Mouse (Mus musculus) kidney, postnatal 0 days (tissue): ENCODE results near the gene Tnrc6c. TPM values are rescaled to one million over a fixed set of nuclear protein-coding genes. Genes with fewer than 3 reads are reported as not detected.

Source experiments
- ATAC-seq: fragments of 200-750 bp; cut with Nextera tagmentation; replicated peaks from 2 replicates; pipeline ENCODE4 v1.8.0; 2017; ENCODE audit warnings: low read depth, moderate number of reproducible peaks, moderate TSS enrichment, moderate library complexity; ENCODE audit not compliant: low FRiP score
- DNase-seq: peaks from one replicate; pipeline ENCODE4 v3.0.0-alpha.2; 2016; ENCODE audit warnings: low spot score
- H3K27ac ChIP-seq: fragments of 300-500 bp; sonication (generic); 2 replicates; pipeline ENCODE4 v1.5.1; 2014; ENCODE audit warnings: mild to moderate bottlenecking
- H3K27me3 ChIP-seq: fragments of 300-500 bp; sonication (generic); 2 replicates; pipeline ENCODE4 v1.6.1; 2014; ENCODE audit warnings: low read length, mixed read lengths; ENCODE audit not compliant: insufficient read depth
- H3K36me3 ChIP-seq: fragments of 300-500 bp; sonication (generic); 2 replicates; pipeline ENCODE4 v1.6.1; 2014; ENCODE audit warnings: low read length, mixed read lengths; ENCODE audit not compliant: insufficient read depth
- H3K4me1 ChIP-seq: fragments of 300-500 bp; sonication (generic); replicated peaks from 2 replicates; pipeline ENCODE4 v1.6.1; 2014; ENCODE audit warnings: antibody characterized with exemption, low read length, mixed read lengths; ENCODE audit not compliant: insufficient read depth
- H3K4me2 ChIP-seq: fragments of 300-500 bp; sonication (generic); 2 replicates; pipeline ENCODE4 v1.6.1; 2014; ENCODE audit warnings: mild to moderate bottlenecking, low read length, moderate library complexity, mixed read lengths
- H3K4me3 ChIP-seq: fragments of 300-500 bp; sonication (generic); replicated peaks from 2 replicates; pipeline ENCODE4 v1.5.1; 2014; ENCODE audit warnings: low read depth, low read length
- H3K9ac ChIP-seq: fragments of 300-500 bp; sonication (generic); 2 replicates; pipeline ENCODE4 v1.6.1; 2014; ENCODE audit warnings: low read depth, low read length
- H3K9me3 ChIP-seq: fragments of 300-500 bp; sonication (generic); replicated peaks from 2 replicates; pipeline ENCODE4 v1.6.1; 2016; ENCODE audit warnings: low read length, inconsistent platforms, mixed read lengths
- CTCF ChIP-seq: IDR thresholded peaks from 2 replicates; pipeline ENCODE4 v1.5.1; 2016; ENCODE audit warnings: antibody characterized with exemption, low read depth, mild to moderate bottlenecking, moderate library complexity
- WGBS: fragments of 180-500 bp; shearing (Covaris S2); extraction: QIAGEN DNeasy Blood & Tissue Kit; methylation state at CpG from one replicate; pipeline ENCODE4 v1.1.7; 2014; 5-methylcytosine and 5-hydroxymethylcytosine counted together
- polyA plus RNA-seq: library from polyadenylated mRNA; unstranded; fragments of >200 nt; fragmentation: Nextera tagmentation; extraction: Ambion mirVana; gene quantifications from 2 replicates; pipeline ENCODE4 v1.2.1, GENCODE M21; 2015

The Tnrc6c gene
- polyA plus RNA-seq, 1 experiment from 2014 or later: 8.7 TPM

DNA sequence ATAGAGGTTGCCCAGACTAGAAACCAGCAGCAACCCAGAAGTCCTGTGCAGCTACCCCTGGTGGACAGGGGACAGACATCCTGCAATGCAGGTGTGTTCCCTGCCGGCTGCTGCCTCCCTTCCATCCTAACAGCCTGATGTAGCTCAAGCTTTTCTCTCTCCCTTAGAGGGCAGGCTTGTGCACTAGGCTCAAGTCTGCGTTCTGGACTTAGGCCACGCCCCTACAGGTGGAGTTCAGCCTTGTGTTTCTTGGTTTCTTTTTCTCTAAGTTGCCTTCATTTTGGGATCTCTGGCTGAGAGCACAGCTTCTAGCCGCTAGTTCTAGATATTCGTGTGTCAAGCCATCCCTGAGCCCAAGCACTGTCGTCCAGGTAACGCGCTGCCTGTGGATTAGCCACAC is 31.9 kb downstream of the Tnrc6c start:
- WGBS: 48% methylated on average over 8 of the region's 8 CpGs
- peak; percentile 62 for TF ChIP-seq CTCF
- Histone ChIP-seq H3K4me2 (peak overlapping the region; percentile 29; the same call in 1 of the 2 replicates), H3K27ac (peak overlapping the region; percentile 47), H3K27me3 (no peaks in the 10 kb centered on the region), H3K4me3 (no peak overlapping the region), H3K9me3 (no peaks in the 10 kb centered on the region), H3K9ac (0 out of 2 replicates have a peak overlapping the region, but pooled peaks have one; percentile 20), H3K4me1 (0 out of 2 replicates have a peak, but pooled peaks cover 7% of the 10 kb centered on the region), H3K36me3 (no peaks in the 10 kb centered on the region)
- peak; percentile 43 for DNase-seq
- ATAC-seq: peak; percentile 73

DNA sequence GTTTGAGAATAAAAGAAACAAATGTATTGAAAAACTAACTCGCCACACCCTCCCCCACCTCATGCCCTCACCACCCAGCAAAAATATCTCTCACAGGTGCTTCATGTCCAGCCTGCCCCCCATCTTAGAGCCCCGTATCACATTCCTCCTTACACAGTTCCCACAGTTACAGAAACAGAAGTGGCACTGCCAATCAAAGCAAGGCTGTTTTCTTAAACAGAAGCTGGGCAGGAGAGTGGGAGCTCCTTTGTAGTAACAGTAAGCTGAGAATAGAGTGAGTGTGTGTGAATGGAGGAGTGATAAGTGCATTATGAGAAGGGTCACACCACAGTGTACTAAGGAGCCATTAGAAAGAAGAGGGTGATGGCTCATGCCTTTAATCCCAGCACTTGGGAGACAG is 34.5 kb downstream of the Tnrc6c start:
- H3K9me3 ChIP-seq: no peaks in the 10 kb centered on the region
- DNase-seq: peak; percentile 53
- H3K27ac ChIP-seq: no peak overlapping the region
- no peak overlapping the region for H3K4me3 ChIP-seq
- ATAC-seq: no peak
- no peaks in the 10 kb centered on the region for H3K27me3 ChIP-seq
- no peaks in the 10 kb centered on the region for H3K36me3 ChIP-seq
- 0 out of 2 replicates have a peak, but pooled peaks cover 7% of the 10 kb centered on the region for H3K4me1 ChIP-seq
- 37% methylated on average over 2 of the region's 2 CpGs for WGBS
- H3K4me2 ChIP-seq: no peak overlapping the region
- TF ChIP-seq CTCF: no peak
- H3K9ac ChIP-seq: no peak overlapping the region

DNA sequence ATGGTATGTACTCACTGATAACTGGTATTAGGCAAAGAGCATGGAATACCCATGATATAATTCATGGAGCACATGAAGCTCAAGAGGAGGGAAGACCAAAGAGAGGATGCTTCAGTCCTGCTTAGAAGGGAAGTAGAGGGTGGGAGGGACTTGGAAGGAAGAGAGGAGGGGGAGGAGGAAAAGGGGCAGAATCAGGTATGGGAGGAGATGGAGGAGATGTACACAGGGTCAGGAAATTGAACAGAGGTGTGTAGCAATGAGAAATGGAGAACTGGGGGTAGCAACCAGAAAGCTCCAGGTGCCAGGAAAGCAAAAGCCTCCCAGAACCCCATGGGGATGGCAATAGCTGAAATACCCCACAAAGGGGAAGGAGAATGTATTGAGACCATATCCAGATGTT is 37.2 kb downstream of the Tnrc6c start:
- Histone ChIP-seq H3K27me3 (no peaks in the 10 kb centered on the region), H3K4me3 (no peak overlapping the region), H3K4me2 (no peak overlapping the region), H3K9ac (no peak overlapping the region), H3K36me3 (no peaks in the 10 kb centered on the region), H3K9me3 (no peaks in the 10 kb centered on the region), H3K27ac (no peak overlapping the region), H3K4me1 (0 out of 2 replicates have a peak, but pooled peaks cover 5% of the 10 kb centered on the region)
- DNase-seq (no peak), ATAC-seq (no peak)
- TF ChIP-seq CTCF: no peak

DNA sequence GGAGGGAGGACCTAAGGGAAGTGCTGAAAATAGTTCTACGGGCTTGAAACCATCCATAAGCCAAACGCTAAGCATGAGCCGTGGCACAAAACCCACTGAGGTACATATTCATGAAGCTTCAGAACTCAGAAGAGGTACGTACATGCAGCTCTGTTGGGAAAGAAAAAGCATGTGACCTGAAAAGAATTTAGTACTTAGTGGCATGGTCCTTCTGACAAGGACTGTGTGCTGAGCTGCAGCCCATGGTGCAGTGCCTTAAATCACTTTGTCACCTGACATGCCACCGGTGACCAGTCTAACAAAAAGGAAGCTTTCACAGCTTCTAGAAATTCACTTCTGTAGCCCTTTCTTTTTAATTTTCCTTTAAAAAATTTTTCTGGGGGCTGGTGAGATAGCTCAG is 40.0 kb downstream of the Tnrc6c start:
- ATAC-seq: no peak
- Histone ChIP-seq H3K9me3 (no peaks in the 10 kb centered on the region), H3K27me3 (no peaks in the 10 kb centered on the region), H3K4me3 (no peak overlapping the region), H3K27ac (0 out of 2 replicates have a peak overlapping the region, but pooled peaks have one; percentile 28), H3K4me2 (no peak overlapping the region), H3K9ac (no peak overlapping the region), H3K36me3 (no peaks in the 10 kb centered on the region), H3K4me1 (0 out of 2 replicates have a peak, but pooled peaks cover 6% of the 10 kb centered on the region)
- no peak for DNase-seq
- TF ChIP-seq CTCF: no peak
- WGBS: 77% methylated on average over 5 of the region's 5 CpGs

DNA sequence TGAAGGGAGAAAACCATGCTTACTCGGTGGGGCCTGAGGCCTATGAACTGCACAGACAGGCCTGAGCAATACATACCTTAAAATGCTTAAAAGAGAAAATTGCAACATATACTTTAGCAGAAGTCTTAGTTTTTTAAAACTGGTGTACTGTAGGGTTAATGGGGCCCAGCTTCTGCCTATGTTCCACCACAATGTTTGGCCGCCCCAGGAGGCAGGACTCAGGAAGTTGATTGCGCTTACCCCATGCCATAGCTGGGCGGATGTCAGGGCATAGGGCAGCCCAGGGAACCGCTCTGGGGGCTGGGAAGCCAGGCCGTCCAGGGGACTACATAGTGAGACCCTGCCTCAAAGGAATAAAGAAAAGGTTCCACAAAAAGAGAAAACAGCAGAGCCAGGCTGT is 42.5 kb downstream of the Tnrc6c start:
- H3K4me2 ChIP-seq: no peak overlapping the region
- no peak overlapping the region for H3K27ac ChIP-seq
- 0 out of 2 replicates have a peak, but pooled peaks cover 6% of the 10 kb centered on the region for H3K4me1 ChIP-seq
- H3K9me3 ChIP-seq: no peaks in the 10 kb centered on the region
- no peaks in the 10 kb centered on the region for H3K36me3 ChIP-seq
- TF ChIP-seq CTCF: no peak
- no peak overlapping the region for H3K9ac ChIP-seq
- WGBS: 39% methylated on average over 6 of the region's 6 CpGs
- H3K27me3 ChIP-seq: no peaks in the 10 kb centered on the region
- DNase-seq (no peak), ATAC-seq (no peak)
- H3K4me3 ChIP-seq: no peak overlapping the region

DNA sequence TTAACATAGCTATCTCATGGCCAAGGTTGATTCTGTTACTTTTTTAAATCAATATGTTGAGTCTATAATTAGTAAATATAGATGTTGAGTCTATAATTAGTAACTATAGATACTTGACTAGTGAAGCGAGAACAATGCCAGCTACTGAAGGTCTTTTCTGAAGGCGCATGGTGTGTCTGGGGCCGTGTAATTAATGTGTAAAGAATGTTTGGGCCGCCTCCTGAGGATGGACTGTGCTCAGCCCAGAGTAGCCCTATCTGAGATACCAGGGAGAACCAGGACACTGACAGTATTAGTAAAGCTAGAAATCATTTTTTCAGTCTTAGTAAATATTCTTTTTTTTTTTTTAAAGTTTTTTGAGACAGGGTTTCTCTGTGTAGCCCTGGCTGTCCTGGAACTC is 46.8 kb downstream of the Tnrc6c start:
- Histone ChIP-seq H3K4me1 (0 out of 2 replicates have a peak, but pooled peaks cover 6% of the 10 kb centered on the region), H3K27me3 (no peaks in the 10 kb centered on the region), H3K4me3 (no peak overlapping the region), H3K9me3 (0 out of 2 replicates have a peak, but pooled peaks cover 3% of the 10 kb centered on the region), H3K4me2 (no peak overlapping the region), H3K36me3 (no peaks in the 10 kb centered on the region), H3K9ac (no peak overlapping the region), H3K27ac (no peak overlapping the region)
- no peak for TF ChIP-seq CTCF
- DNase-seq (no peak), ATAC-seq (0 out of 2 replicates have a peak, but pooled peaks have one; percentile 63)
- WGBS: 56% methylated on average over 4 of the region's 4 CpGs

DNA sequence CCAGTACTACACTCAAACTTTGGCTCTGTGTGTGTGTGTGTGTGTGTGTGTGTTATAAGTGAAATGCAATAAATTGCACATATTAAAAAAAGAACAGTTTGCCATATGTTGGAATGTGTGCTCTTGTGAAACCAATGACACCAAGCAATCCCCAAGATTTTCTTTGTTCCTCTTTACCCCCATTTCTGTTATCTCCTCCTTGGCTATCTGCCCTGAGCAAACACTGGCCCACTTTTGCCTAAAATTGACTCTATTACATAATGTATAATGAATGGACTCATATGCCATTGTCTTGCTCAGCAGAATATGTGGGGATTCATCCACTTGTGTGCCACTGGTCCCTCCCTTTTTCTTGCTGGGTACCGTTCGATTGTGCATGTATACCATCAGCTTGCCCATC is 52.2 kb downstream of the Tnrc6c start:
- H3K4me2 ChIP-seq: no peak overlapping the region
- no peak overlapping the region for H3K27ac ChIP-seq
- TF ChIP-seq CTCF: no peak
- H3K9ac ChIP-seq: no peak overlapping the region
- no peak overlapping the region for H3K4me3 ChIP-seq
- H3K36me3 ChIP-seq: no peaks in the 10 kb centered on the region
- no peak for ATAC-seq
- no peak for DNase-seq
- H3K9me3 ChIP-seq: 0 out of 2 replicates have a peak, but pooled peaks cover 3% of the 10 kb centered on the region
- no peaks in the 10 kb centered on the region for H3K27me3 ChIP-seq
- 91% methylated on average over 2 of the region's 2 CpGs for WGBS
- no peaks in the 10 kb centered on the region for H3K4me1 ChIP-seq
